Mouse (Mus musculus) spleen, postnatal 4 days (tissue): ENCODE data around the gene Rbbp7.

ENCODE experiments used
- DNase-seq, 2 experiments: peaks; one replicate each; pipeline ENCODE4 v3.0.0; 2022; ENCODE audit warnings: low spot score in 2 of 2

The Rbbp7 gene

GRCm38 (mm10) chrX:162828016-162828415 lies 67.8 kb downstream of the Rbbp7 start:
- DNase-seq = no peak
